Mouse (Mus musculus): ENCODE data around the gene Wnt11. TPM values are rescaled to one million over a fixed set of nuclear protein-coding genes. Genes with fewer than 3 reads are reported as not detected.

Gene Wnt11
- total and polyA plus RNA-seq, 2 experiments from 2014 or later, result 2.2 to 17.2 TPM

DNA sequence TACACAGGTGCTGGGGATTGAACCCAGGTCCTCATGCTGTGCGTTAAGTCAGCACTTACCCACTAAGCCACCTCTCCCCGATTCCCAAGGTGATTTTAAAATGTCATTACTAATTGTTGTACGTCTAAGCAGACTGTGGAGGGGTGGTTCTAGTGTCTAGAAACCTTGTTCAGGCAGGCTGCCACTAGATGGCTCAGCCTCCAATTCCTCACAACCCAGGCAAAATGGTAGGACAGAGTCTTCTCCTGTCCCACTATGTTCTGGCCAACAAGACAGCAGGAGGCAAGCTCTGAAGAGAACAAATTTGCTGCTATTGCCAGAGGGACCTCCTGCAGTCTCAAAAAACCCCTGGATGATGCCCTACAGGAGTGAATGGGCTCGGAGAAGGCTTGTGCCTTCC lies 47.0 kb downstream of the Wnt11 start:
- peak; percentile 56 for DNase-seq (ENCODE audit: low spot score)
- H3K27ac ChIP-seq, result no peak overlapping the region
- no peak for ATAC-seq
- no peaks in the 10 kb centered on the region for H3K27me3 ChIP-seq (ENCODE audit: insufficient read depth, low read length)
- H3K4me3 ChIP-seq (ENCODE audit: low read length), result no peak overlapping the region
- TF ChIP-seq CTCF (IDR thresholded peaks at IDR 0.05; ENCODE audit: low read depth), result peak; percentile 53
- 51% methylated on average over 4 of the region's 4 CpGs for WGBS
- 0 out of 2 replicates have a peak, but pooled peaks cover 3% of the 10 kb centered on the region for H3K4me1 ChIP-seq (ENCODE audit: insufficient read depth, low read length)
- H3K4me2 ChIP-seq (ENCODE audit: low read depth, low read length), result no peak overlapping the region
- H3K36me3 ChIP-seq (ENCODE audit: insufficient read depth, low read length), result no peaks in the 10 kb centered on the region
- no peak overlapping the region for H3K9ac ChIP-seq (replicated peaks; ENCODE audit: low read length)
- H3K9me3 ChIP-seq (ENCODE audit: low read length), result no peaks in the 10 kb centered on the region

DNA sequence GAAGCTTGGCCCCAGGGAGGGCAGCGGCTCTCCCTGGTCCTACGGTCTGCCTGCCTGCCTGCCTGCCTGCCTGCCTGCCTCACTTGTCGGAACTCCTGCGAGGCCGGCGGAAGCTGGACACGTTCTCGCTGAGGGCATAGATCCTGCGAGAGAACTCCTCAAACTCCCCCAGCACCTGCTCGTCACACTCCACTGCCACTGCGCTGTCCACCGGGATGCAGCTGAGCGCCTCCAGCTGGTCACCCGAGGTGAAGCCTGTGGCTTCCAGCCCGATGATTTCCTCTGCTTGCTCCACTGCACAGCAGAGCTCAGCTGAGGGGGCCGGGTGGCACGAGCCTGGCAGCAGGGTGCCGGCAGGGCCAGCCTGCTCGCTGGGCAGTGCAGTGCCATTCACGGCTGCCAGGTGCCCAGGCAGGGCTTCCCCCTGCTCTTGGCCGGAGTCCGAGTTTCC lies 52.9 kb downstream of the Wnt11 start:
- Histone ChIP-seq H3K9me3 (ENCODE audit: low read length) (no peaks in the 10 kb centered on the region), H3K27ac (peak overlapping the region; percentile 56), H3K4me1 (ENCODE audit: insufficient read depth, low read length) (peaks cover 13% of the 10 kb centered on the region; the same call in 1 of the 2 replicates), H3K27me3 (ENCODE audit: insufficient read depth, low read length) (no peaks in the 10 kb centered on the region), H3K9ac (replicated peaks; ENCODE audit: low read length) (0 out of 2 replicates have a peak overlapping the region, but pooled peaks have one; percentile 9), H3K36me3 (ENCODE audit: insufficient read depth, low read length) (no peaks in the 10 kb centered on the region), H3K4me3 (ENCODE audit: low read length) (no peak overlapping the region), H3K4me2 (ENCODE audit: low read depth, low read length) (0 out of 2 replicates have a peak overlapping the region, but pooled peaks have one; percentile 7)
- 35% methylated on average over 22 of the region's 22 CpGs for WGBS
- ATAC-seq, result peak; percentile 78
- peak; percentile 82 for DNase-seq (ENCODE audit: low spot score)
- peak; percentile 62 for TF ChIP-seq CTCF (IDR thresholded peaks at IDR 0.05; ENCODE audit: low read depth)

DNA sequence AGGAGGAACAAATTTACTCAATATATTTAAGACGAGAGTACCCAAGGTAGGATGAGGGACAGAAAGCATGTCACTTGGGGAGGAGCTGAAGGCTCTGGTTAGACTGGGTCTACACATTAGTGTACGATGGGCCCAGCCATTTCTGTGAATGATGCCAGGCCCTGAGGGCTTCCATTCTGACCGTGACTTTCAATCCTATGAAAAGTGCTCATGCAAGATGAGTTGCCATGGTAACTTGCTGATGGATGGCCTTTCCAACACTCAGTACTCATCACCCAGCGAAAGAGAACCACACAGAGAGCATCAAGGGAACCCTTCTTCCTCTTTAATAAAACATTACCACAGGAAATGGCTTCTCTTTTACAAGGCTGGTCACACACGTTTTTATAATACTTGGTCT lies 53.9 kb downstream of the Wnt11 start:
- 23% methylated on average over 5 of the region's 5 CpGs for WGBS
- H3K27ac ChIP-seq, result peak overlapping the region; percentile 56

DNA sequence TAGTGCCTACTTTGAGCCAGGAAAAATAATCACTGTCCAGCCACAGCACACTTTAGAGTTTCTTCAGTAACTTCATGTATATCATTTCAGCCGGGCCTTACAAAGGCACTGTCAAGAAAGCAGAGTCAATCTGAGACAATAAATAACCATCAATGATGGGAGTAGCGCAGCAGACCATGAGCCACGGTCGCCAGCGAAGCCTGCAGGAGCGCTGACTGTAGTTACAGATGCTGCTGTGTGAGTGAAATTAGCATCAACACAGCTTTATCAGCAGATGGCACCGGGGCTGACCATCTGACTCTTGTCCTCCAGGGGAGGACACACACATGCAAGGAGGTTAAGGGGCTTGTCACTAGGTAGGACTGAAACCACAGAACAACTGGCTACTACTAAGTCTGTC lies 54.3 kb downstream of the Wnt11 start:
- 27% methylated on average over 7 of the region's 7 CpGs for WGBS
- Histone ChIP-seq H3K4me3 (ENCODE audit: low read length) (no peak overlapping the region), H3K4me2 (ENCODE audit: low read depth, low read length) (0 out of 2 replicates have a peak overlapping the region, but pooled peaks have one; percentile 5), H3K27me3 (ENCODE audit: insufficient read depth, low read length) (no peaks in the 10 kb centered on the region), H3K36me3 (ENCODE audit: insufficient read depth, low read length) (no peaks in the 10 kb centered on the region), H3K27ac (peak overlapping the region; percentile 56), H3K4me1 (ENCODE audit: insufficient read depth, low read length) (peaks cover 13% of the 10 kb centered on the region; the same call in 1 of the 2 replicates), H3K9me3 (ENCODE audit: low read length) (no peaks in the 10 kb centered on the region), H3K9ac (replicated peaks; ENCODE audit: low read length) (no peak overlapping the region)
- TF ChIP-seq CTCF (IDR thresholded peaks at IDR 0.05; ENCODE audit: low read depth), result peak; percentile 19; the same call in 1 of the 2 replicates
- peak; percentile 11; the same call in 1 of the 2 replicates for ATAC-seq
- DNase-seq (ENCODE audit: low spot score), result peak; percentile 67

More for the DNA sequence above, 53.9 kb downstream of the Wnt11 start:
- no peaks in the 10 kb centered on the region for H3K9me3 ChIP-seq (ENCODE audit: low read length)
- H3K4me3 ChIP-seq (ENCODE audit: low read length), result no peak overlapping the region
- 0 out of 2 replicates have a peak overlapping the region, but pooled peaks have one; percentile 5 for H3K4me2 ChIP-seq (ENCODE audit: low read depth, low read length)
- H3K4me1 ChIP-seq (ENCODE audit: insufficient read depth, low read length), result peaks cover 13% of the 10 kb centered on the region; the same call in 1 of the 2 replicates
- no peak overlapping the region for H3K9ac ChIP-seq (replicated peaks; ENCODE audit: low read length)
- TF ChIP-seq CTCF (IDR thresholded peaks at IDR 0.05; ENCODE audit: low read depth), result no peak
- no peaks in the 10 kb centered on the region for H3K36me3 ChIP-seq (ENCODE audit: insufficient read depth, low read length)
- DNase-seq (ENCODE audit: low spot score) (peak; percentile 76), ATAC-seq (peak; percentile 60)
- no peaks in the 10 kb centered on the region for H3K27me3 ChIP-seq (ENCODE audit: insufficient read depth, low read length)

DNA sequence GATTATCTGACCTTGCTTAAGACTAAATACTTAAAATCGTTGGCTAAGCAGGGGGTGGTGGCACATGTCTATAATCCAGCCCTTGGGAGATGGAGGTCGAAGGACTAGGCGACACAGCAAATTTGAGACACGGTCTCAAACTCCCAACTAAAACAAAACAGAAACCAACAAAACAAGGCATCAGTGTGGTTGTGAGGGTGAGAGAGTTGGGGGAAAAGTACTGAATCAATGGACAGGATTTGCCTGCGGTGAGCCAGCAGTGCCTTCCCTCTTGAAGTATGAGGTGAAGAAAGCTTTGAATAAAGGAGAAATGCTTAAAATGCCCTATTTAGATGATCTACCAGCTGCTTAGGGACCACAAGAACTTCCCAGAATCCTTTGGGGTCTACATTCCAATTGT lies 58.2 kb downstream of the Wnt11 start:
- H3K36me3 ChIP-seq (ENCODE audit: insufficient read depth, low read length), result no peaks in the 10 kb centered on the region
- no peak overlapping the region for H3K27ac ChIP-seq
- WGBS, result 87% methylated on average over 5 of the region's 5 CpGs
- no peak for DNase-seq (ENCODE audit: low spot score)
- TF ChIP-seq CTCF (IDR thresholded peaks at IDR 0.05; ENCODE audit: low read depth), result no peak
- no peak overlapping the region for H3K4me2 ChIP-seq (ENCODE audit: low read depth, low read length)
- H3K4me3 ChIP-seq (ENCODE audit: low read length), result no peak overlapping the region
- no peak overlapping the region for H3K9ac ChIP-seq (replicated peaks; ENCODE audit: low read length)
- H3K9me3 ChIP-seq (ENCODE audit: low read length), result no peaks in the 10 kb centered on the region
- no peak for ATAC-seq
- H3K4me1 ChIP-seq (ENCODE audit: insufficient read depth, low read length), result peaks cover 11% of the 10 kb centered on the region; the same call in 1 of the 2 replicates
- no peaks in the 10 kb centered on the region for H3K27me3 ChIP-seq (ENCODE audit: insufficient read depth, low read length)

DNA sequence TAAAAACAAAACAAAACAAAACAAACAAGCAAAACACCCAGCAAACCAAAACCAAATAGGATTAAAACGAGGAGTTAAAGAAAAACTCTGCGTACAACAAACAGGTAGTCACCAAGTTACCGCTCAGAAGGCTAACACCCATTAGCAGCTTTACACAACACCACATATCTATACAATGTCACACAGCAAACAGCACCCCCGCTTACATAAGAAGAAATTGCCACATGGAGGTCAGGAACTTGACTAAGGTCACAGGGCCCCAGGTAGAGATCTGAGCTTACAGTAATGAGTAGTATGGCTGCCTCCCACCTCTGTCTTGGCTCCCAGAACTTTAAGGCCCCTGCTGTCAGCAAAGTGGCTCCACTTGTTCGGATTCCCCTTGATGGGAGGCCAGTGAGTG lies 59.4 kb downstream of the Wnt11 start:
- 90% methylated on average over 5 of the region's 5 CpGs for WGBS

DNA sequence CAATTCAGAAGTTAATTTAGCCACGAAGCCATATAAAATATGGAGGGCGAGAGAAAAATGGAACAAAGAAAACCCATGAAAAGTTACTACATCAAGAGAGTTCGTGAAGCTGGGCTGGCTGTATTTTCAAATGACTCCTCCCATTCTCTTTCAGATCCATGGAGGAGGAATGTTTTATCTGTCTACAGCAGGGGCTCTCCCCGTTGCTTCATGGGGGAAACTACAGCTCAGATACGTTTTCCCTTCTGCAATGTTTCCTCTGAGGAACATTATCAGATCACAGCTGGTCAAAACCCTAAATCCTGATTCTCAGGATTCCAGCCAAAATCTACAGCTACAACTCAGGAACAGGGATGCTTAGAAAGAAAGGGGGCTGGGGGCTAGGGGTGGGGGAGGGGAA lies 59.9 kb downstream of the Wnt11 start:
- TF ChIP-seq CTCF (IDR thresholded peaks at IDR 0.05; ENCODE audit: low read depth), result no peak
- Histone ChIP-seq H3K4me1 (ENCODE audit: insufficient read depth, low read length) (no peaks in the 10 kb centered on the region), H3K9ac (replicated peaks; ENCODE audit: low read length) (no peak overlapping the region), H3K4me3 (ENCODE audit: low read length) (no peak overlapping the region), H3K9me3 (ENCODE audit: low read length) (no peaks in the 10 kb centered on the region), H3K27ac (no peak overlapping the region), H3K27me3 (ENCODE audit: insufficient read depth, low read length) (no peaks in the 10 kb centered on the region), H3K4me2 (ENCODE audit: low read depth, low read length) (no peak overlapping the region), H3K36me3 (ENCODE audit: insufficient read depth, low read length) (no peaks in the 10 kb centered on the region)
- WGBS, result 43% methylated on average over 5 of the region's 5 CpGs
- ATAC-seq (no peak), DNase-seq (ENCODE audit: low spot score) (no peak)

More for the DNA sequence above, 59.4 kb downstream of the Wnt11 start:
- no peak for DNase-seq (ENCODE audit: low spot score)
- Histone ChIP-seq H3K36me3 (ENCODE audit: insufficient read depth, low read length) (no peaks in the 10 kb centered on the region), H3K4me1 (ENCODE audit: insufficient read depth, low read length) (peaks cover 2% of the 10 kb centered on the region; the same call in 1 of the 2 replicates), H3K9ac (replicated peaks; ENCODE audit: low read length) (no peak overlapping the region), H3K9me3 (ENCODE audit: low read length) (no peaks in the 10 kb centered on the region), H3K27ac (no peak overlapping the region), H3K27me3 (ENCODE audit: insufficient read depth, low read length) (no peaks in the 10 kb centered on the region), H3K4me3 (ENCODE audit: low read length) (no peak overlapping the region), H3K4me2 (ENCODE audit: low read depth, low read length) (no peak overlapping the region)
- no peak for ATAC-seq
- no peak for TF ChIP-seq CTCF (IDR thresholded peaks at IDR 0.05; ENCODE audit: low read depth)

All from hindbrain, postnatal 0 days (tissue).